Mouse (Mus musculus): Measurements from ENCODE around the gene Pde8b. TPM values are rescaled to one million over a fixed set of nuclear protein-coding genes. Genes with fewer than 3 reads are reported as not detected.
A peak's percentile ranks its signal among the peaks of the same experiment; 100 is the strongest.

Pde8b gene
- polyA plus RNA-seq, 1 experiment from 2014 or later: 12.1 TPM

GRCm38 (mm10) chr13:94975828-94976218, 274.3 kb downstream of the Pde8b start:
- Histone ChIP-seq H3K4me2 (ENCODE audit: low read length) (peak overlapping the region; percentile 50), H3K27ac (peak overlapping the region; percentile 96), H3K4me3 (replicated peaks; ENCODE audit: low read depth, low read length) (peak overlapping the region; percentile 76), H3K9ac (ENCODE audit: low read depth, low read length) (peak overlapping the region; percentile 97), H3K9me3 (replicated peaks; ENCODE audit: low read length) (no peaks in the 10 kb centered on the region), H3K36me3 (ENCODE audit: insufficient read depth, low read length) (no peaks in the 10 kb centered on the region), H3K27me3 (ENCODE audit: insufficient read depth, low read length) (no peaks in the 10 kb centered on the region), H3K4me1 (replicated peaks; ENCODE audit: insufficient read depth, low read length) (peaks cover 9% of the 10 kb centered on the region; the same call in 1 of the 2 replicates)
- ATAC-seq (replicated peaks; ENCODE audit: low FRiP score, low read depth) (no peak), DNase-seq (ENCODE audit: low spot score) (no peak)
- TF ChIP-seq CTCF (IDR thresholded peaks at IDR 0.05; ENCODE audit: low read depth): no peak
- WGBS: 14% methylated on average over 9 of the region's 9 CpGs

Other genes starting within 250 kb of the Pde8b start
- 72.3 and 73.5 TPM in 2 replicates for gene Zbed3, start 73.3 kb upstream of the Pde8b start, polyA plus RNA-seq (2015; fragmentation: Nextera tagmentation; extraction: Ambion mirVana)
- gene Aggf1, start 125.0 kb upstream of the Pde8b start, polyA plus RNA-seq (2015; fragmentation: Nextera tagmentation; extraction: Ambion mirVana): 32.2 and 33.1 TPM in 2 replicates
- gene Crhbp, start 194.6 kb upstream of the Pde8b start, polyA plus RNA-seq (2015; fragmentation: Nextera tagmentation; extraction: Ambion mirVana): 0.17 TPM in 1 of 2 replicates, not detected in the other
- not detected in 2 replicates for gene S100z, start 228.4 kb upstream of the Pde8b start, polyA plus RNA-seq (2015; fragmentation: Nextera tagmentation; extraction: Ambion mirVana)